Mouse (Mus musculus) thymus, postnatal 10 days (tissue): Measurements from ENCODE around the gene Ptpn7.
"Not testable (repeated sequence)": the region's sequence is repeated elsewhere in the genome, so short reads cannot be mapped to it uniquely, and the experiment has no call there.

Experiments used
- DNase-seq, 2 experiments: peaks; one replicate each; pipeline ENCODE4 v3.0.0; 2021; ENCODE audit warnings: low spot score in 2 of 2

Ptpn7 gene

DNA sequence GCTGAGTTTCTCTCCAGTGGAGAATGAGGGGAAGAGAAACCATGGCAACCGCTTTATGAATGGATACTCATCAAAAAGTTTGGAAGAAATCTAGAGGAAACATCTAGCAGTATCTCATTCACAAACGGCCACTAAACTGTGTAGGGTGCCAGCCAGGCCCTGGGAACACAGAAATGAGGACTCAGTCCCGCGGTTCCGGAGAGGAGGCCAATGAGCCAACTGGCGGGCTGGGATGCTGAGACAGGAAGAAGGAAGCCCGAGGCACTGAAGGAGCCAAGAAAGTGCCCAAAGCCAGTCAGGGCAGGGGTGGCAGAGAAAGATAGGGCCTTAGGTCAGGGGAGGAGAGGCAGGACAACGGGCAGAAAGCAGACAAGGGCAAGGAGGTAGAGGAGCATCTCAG lies 53.9 kb downstream of the Ptpn7 start:
- DNase-seq = no peak

DNA sequence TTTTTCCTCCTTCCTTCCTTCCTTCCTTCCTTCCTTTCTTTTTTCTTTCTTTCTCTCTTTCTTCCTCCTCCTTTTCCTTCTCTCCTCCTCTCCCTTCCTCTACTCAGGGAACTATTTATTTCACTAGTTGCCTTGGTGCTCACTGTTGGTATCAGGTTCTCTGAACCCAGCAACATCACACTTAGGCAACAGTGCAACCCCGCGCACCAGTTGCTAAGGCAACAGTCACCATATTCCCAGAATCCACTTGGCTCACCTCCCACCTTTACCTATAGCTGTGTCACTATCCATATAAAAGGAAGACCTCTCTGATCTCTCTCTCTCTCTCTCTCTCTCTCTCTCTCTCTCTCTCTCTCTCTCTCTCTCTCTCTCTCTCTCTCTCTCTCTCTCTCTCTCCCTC lies 54.5 kb downstream of the Ptpn7 start:
- not testable (repeated sequence) for DNase-seq

- DNase-seq = no peak
Observed at GRCm38 (mm10) chr1:135188197-135188596, 55.7 kb downstream of the Ptpn7 start.

GRCm38 (mm10) chr1:135189186-135189585 lies 56.7 kb downstream of the Ptpn7 start:
- DNase-seq = no peak

DNA sequence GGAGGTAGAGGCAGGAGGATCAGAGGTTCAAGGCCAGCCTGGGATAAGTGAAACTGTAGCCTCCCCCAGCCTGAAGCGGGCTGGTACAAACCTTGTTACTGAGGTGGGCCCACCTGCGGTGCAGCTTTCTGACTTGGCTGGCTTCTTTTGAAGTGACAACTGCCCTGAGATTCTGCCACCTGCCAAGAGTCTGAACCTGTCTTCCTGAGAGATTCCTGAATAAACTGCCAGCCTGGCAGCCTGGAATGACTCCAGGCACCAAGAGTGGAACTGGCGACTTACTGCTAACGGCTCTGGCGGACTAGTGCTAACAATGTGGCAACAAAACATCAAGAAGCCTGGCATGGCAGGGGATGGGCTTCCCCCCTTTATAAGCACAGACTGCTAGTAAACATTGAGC lies 61.8 kb downstream of the Ptpn7 start:
- not testable (repeated sequence) for DNase-seq
